10 mouse cellular contexts compared by ENCODE assay signal in genomic region chr5:35055076-35055475, GRCm38 (mm10). TPM values are rescaled to one million over a fixed set of nuclear protein-coding genes. Genes with fewer than 3 reads are reported as not detected.
A peak's percentile ranks its signal among the peaks of the same experiment; 100 is the strongest.
DNase-seq lines count a peak whose midpoint lies in the region; ATAC-seq and TF ChIP-seq lines count a peak whose summit lies in the region.
"Had no signal": no experiment of that assay in that cellular context is flagged by ENCODE, and none has a peak within 500 bp of the region (broad histone marks: within the 10 kb centered on the region; RNA-seq: fewer than 3 reads in every experiment).

No protein-coding gene starts in this region.

- H3K4me1 ChIP-seq in hindbrain, embryonic 12.5 days, result peaks cover 19% of the 10 kb centered on the region
- H3K4me1 ChIP-seq in hindbrain, embryonic 11.5 days (replicated peaks; ENCODE audit: control insufficient read depth, insufficient read depth, low read length), result peaks cover 6% of the 10 kb centered on the region; the same call in 1 of the 2 replicates
- 0 out of 2 replicates have a peak, but pooled peaks cover 3% of the 10 kb centered on the region for H3K4me1 ChIP-seq in limb, embryonic 14.5 days (ENCODE audit: control insufficient read depth, insufficient read depth, low read length)
- H3K4me1 ChIP-seq in hindbrain, embryonic 10.5 days (replicated peaks), result peaks cover 25% of the 10 kb centered on the region

- no peak overlapping the region for H3K27ac ChIP-seq in hindbrain, embryonic 12.5 days
- no peak overlapping the region for H3K27ac ChIP-seq in hindbrain, embryonic 11.5 days (ENCODE audit: low read depth, low read length)
- H3K27ac ChIP-seq in limb, embryonic 14.5 days (replicated peaks; ENCODE audit: low read depth, low read length), result no peak overlapping the region
- H3K27ac ChIP-seq in hindbrain, embryonic 10.5 days, result no peak overlapping the region
- H3K27ac ChIP-seq: liver, embryonic 13.5 days had no signal

- no peak overlapping the region for H3K9ac ChIP-seq in hindbrain, embryonic 12.5 days
- no peak overlapping the region for H3K9ac ChIP-seq in hindbrain, embryonic 11.5 days (ENCODE audit: low read depth, low read length)
- H3K9ac ChIP-seq in limb, embryonic 14.5 days (ENCODE audit: low read depth, low read length, severe bottlenecking), result no peak overlapping the region
- H3K9ac ChIP-seq: liver, embryonic 13.5 days had no signal

- no peaks in the 10 kb centered on the region for H3K9me3 ChIP-seq in hindbrain, embryonic 12.5 days (replicated peaks)
- no peaks in the 10 kb centered on the region for H3K9me3 ChIP-seq in hindbrain, embryonic 11.5 days (ENCODE audit: control insufficient read depth, low read length)
- H3K9me3 ChIP-seq in limb, embryonic 14.5 days (ENCODE audit: control insufficient read depth, low read length), result no peaks in the 10 kb centered on the region
- no peaks in the 10 kb centered on the region for H3K9me3 ChIP-seq in hindbrain, embryonic 10.5 days
- H3K9me3 ChIP-seq: liver, embryonic 13.5 days had no signal

- H3K36me3 ChIP-seq in hindbrain, embryonic 12.5 days, result no peaks in the 10 kb centered on the region
- no peaks in the 10 kb centered on the region for H3K36me3 ChIP-seq in hindbrain, embryonic 11.5 days (ENCODE audit: control insufficient read depth, insufficient read depth, low read length)
- H3K36me3 ChIP-seq in limb, embryonic 14.5 days (ENCODE audit: control insufficient read depth, insufficient read depth, low read length), result no peaks in the 10 kb centered on the region
- H3K36me3 ChIP-seq in hindbrain, embryonic 10.5 days, result no peaks in the 10 kb centered on the region
- H3K36me3 ChIP-seq: liver, embryonic 13.5 days had no signal

- H3K4me3 ChIP-seq in hindbrain, embryonic 12.5 days, result no peak overlapping the region
- H3K4me3 ChIP-seq in hindbrain, embryonic 11.5 days (ENCODE audit: low read depth, low read length), result no peak overlapping the region
- no peak overlapping the region for H3K4me3 ChIP-seq in limb, embryonic 14.5 days (replicated peaks; ENCODE audit: low read length)
- H3K4me3 ChIP-seq in hindbrain, embryonic 10.5 days, result no peak overlapping the region
- H3K4me3 ChIP-seq: liver, embryonic 13.5 days had no signal

- no peak for TF ChIP-seq POLR2A in limb, embryonic 14.5 days (IDR thresholded peaks at IDR 0.05; ENCODE audit: borderline replicate concordance, extremely low read depth, insufficient read depth, insufficient read length)

- 0 out of 2 replicates have a peak, but pooled peaks have one; percentile 7 for ATAC-seq in hindbrain, embryonic 12.5 days (ENCODE audit: low FRiP score)
- ATAC-seq in hindbrain, embryonic 11.5 days (ENCODE audit: low FRiP score), result no peak
- 0 out of 2 replicates have a peak, but pooled peaks have one; percentile 7 for ATAC-seq in limb, embryonic 14.5 days (ENCODE audit: low FRiP score, low read depth)
- ATAC-seq in monocyte, adult 5-6 weeks (replicated peaks; ENCODE audit: insufficient number of reproducible peaks, low FRiP score, low TSS enrichment, poor library complexity, severe bottlenecking), result no peak
- ATAC-seq: inflammation-experienced regulatory T-cells, adult 6 months had no signal

- DNase-seq in hindbrain, embryonic 11.5 days (ENCODE audit: low spot score), result no peak
- DNase-seq in 3T3-L1 (ENCODE audit: low read depth, low spot score), result peak; percentile 54
- peak; percentile 84 for DNase-seq in adrenal gland, postnatal 10 days
- peak; percentile 35 for DNase-seq in limb, embryonic 14.5 days (ENCODE audit: low spot score)
- no peak for DNase-seq in right cerebral cortex, postnatal 25 days
- DNase-seq in hindbrain, embryonic 10.5 days (ENCODE audit: low spot score), result no peak
- DNase-seq: liver, embryonic 13.5 days had no signal

- H3K27me3 ChIP-seq in hindbrain, embryonic 12.5 days, result peaks cover 35% of the 10 kb centered on the region
- peaks cover 12% of the 10 kb centered on the region for H3K27me3 ChIP-seq in hindbrain, embryonic 11.5 days (ENCODE audit: control insufficient read depth, insufficient read depth, low read length)
- H3K27me3 ChIP-seq in limb, embryonic 14.5 days (ENCODE audit: control insufficient read depth, insufficient read depth, low read length), result peaks cover 19% of the 10 kb centered on the region
- peaks cover 61% of the 10 kb centered on the region for H3K27me3 ChIP-seq in hindbrain, embryonic 10.5 days (ENCODE audit: insufficient read depth, poor library complexity, severe bottlenecking)

- 78% methylated on average over 12 of the region's 12 CpGs for WGBS in hindbrain, embryonic 12.5 days
- 80% methylated on average over 12 of the region's 12 CpGs for WGBS in hindbrain, embryonic 11.5 days
- WGBS in limb, embryonic 14.5 days, result 60% methylated on average over 12 of the region's 12 CpGs
- 81% methylated on average over 12 of the region's 12 CpGs for WGBS in hindbrain, embryonic 10.5 days

- H3K4me2 ChIP-seq in hindbrain, embryonic 12.5 days (replicated peaks), result no peak overlapping the region
- no peak overlapping the region for H3K4me2 ChIP-seq in hindbrain, embryonic 11.5 days (replicated peaks; ENCODE audit: low read depth, low read length)
- no peak overlapping the region for H3K4me2 ChIP-seq in limb, embryonic 14.5 days (replicated peaks; ENCODE audit: low read depth, low read length, severe bottlenecking)
- H3K4me2 ChIP-seq: liver, embryonic 13.5 days had no signal

RNA-seq across cellular contexts. Expression of gene Dok7, which starts 1.5 kb away (rescaled TPM):
- polyA plus RNA-seq in hindbrain, embryonic 12.5 days (2016; fragmentation: Nextera tagmentation; extraction: Ambion mirVana), result 1.5 and 1.7 TPM in 2 replicates
- 0.11 TPM in 1 of 2 replicates, not detected in the other for polyA plus RNA-seq in hindbrain, embryonic 11.5 days (2014; fragmentation: Nextera tagmentation; extraction: Ambion mirVana)
- 10 to 100 TPM in 1 of 2 experiments, 1 to 10 TPM in 1; 9.3 to 12.1 TPM for total RNA-seq in adrenal gland, postnatal 10 days (2021)
- polyA plus RNA-seq in limb, embryonic 14.5 days (2012; rRNA removed), result 11.0 and 13.0 TPM in 2 replicates
- 4.7 and 5.0 TPM in 2 replicates for polyA plus RNA-seq in limb, embryonic 14.5 days (2014; fragmentation: Nextera tagmentation; extraction: Ambion mirVana)
- 0.30 and 0.52 TPM in 2 replicates for polyA plus RNA-seq in hindbrain, embryonic 10.5 days (2016; fragmentation: Nextera tagmentation; extraction: Ambion mirVana)
- not detected in 3 replicates for total RNA-seq in monocyte, adult 5-6 weeks (2017)

RNA-seq across cellular contexts. Expression of gene Hgfac, which starts 13.8 kb away (rescaled TPM):
- 0.43 and 0.68 TPM in 2 replicates for polyA plus RNA-seq in hindbrain, embryonic 12.5 days (2016; fragmentation: Nextera tagmentation; extraction: Ambion mirVana)
- polyA plus RNA-seq in hindbrain, embryonic 11.5 days (2014; fragmentation: Nextera tagmentation; extraction: Ambion mirVana), result 0.34 and 0.47 TPM in 2 replicates
- 10 to 100 TPM; 41.3 to 90.3 TPM for total RNA-seq in adrenal gland, postnatal 10 days (2021)
- 2.8 and 4.0 TPM in 2 replicates for polyA plus RNA-seq in limb, embryonic 14.5 days (2012; rRNA removed)
- 0.28 and 0.43 TPM in 2 replicates for polyA plus RNA-seq in limb, embryonic 14.5 days (2014; fragmentation: Nextera tagmentation; extraction: Ambion mirVana)
- 0.25 and 0.27 TPM in 2 replicates for polyA plus RNA-seq in hindbrain, embryonic 10.5 days (2016; fragmentation: Nextera tagmentation; extraction: Ambion mirVana)
- not detected in 3 replicates for total RNA-seq in monocyte, adult 5-6 weeks (2017)

RNA-seq across cellular contexts. Expression of gene Lrpap1, which starts 50.5 kb away (rescaled TPM):
- polyA plus RNA-seq in hindbrain, embryonic 12.5 days (2016; fragmentation: Nextera tagmentation; extraction: Ambion mirVana), result 115 and 129 TPM in 2 replicates
- polyA plus RNA-seq in hindbrain, embryonic 11.5 days (2014; fragmentation: Nextera tagmentation; extraction: Ambion mirVana), result 104 TPM in 2 replicates
- 10 to 100 TPM; 71.6 to 86.0 TPM for total RNA-seq in adrenal gland, postnatal 10 days (2021)
- 43.5 and 59.5 TPM in 2 replicates for polyA plus RNA-seq in limb, embryonic 14.5 days (2012; rRNA removed)
- polyA plus RNA-seq in limb, embryonic 14.5 days (2014; fragmentation: Nextera tagmentation; extraction: Ambion mirVana), result 137 and 153 TPM in 2 replicates
- polyA plus RNA-seq in hindbrain, embryonic 10.5 days (2016; fragmentation: Nextera tagmentation; extraction: Ambion mirVana), result 89.7 and 98.6 TPM in 2 replicates
- total RNA-seq in monocyte, adult 5-6 weeks (2017), result 61.2 to 83.5 TPM (median 62.8 TPM) in 3 replicates

Comparison
In these comparisons a context has a peak if more than half of its experiments do, and no peak if none do; other contexts are left out.
1. ATAC-seq: peak in hindbrain, embryonic 12.5 days (single experiment) and limb, embryonic 14.5 days (single experiment); none in hindbrain, embryonic 11.5 days (single experiment) and monocyte, adult 5-6 weeks (single experiment).
2. DNase-seq: peak in 3T3-L1 (single experiment), adrenal gland, postnatal 10 days (single experiment) and limb, embryonic 14.5 days (single experiment); none in hindbrain, embryonic 11.5 days (single experiment), right cerebral cortex, postnatal 25 days (single experiment) and hindbrain, embryonic 10.5 days (single experiment).